Mouse (Mus musculus) myocyte (in vitro differentiated cells): ENCODE results near the gene Gm43738. TPM values are rescaled to one million over a fixed set of nuclear protein-coding genes. Genes with fewer than 3 reads are reported as not detected.

ENCODE experiments used
- H3K27me3 ChIP-seq: one replicate; pipeline ENCODE4 v1.6.1; 2011; ENCODE audit not compliant: control insufficient read depth, insufficient read depth, insufficient read length
- H3K36me3 ChIP-seq: one replicate; pipeline ENCODE4 v1.6.1; 2011; ENCODE audit not compliant: control insufficient read depth, insufficient read depth
- H3K4me2 ChIP-seq: one replicate; pipeline ENCODE4 v1.6.1; 2011; ENCODE audit warnings: low read depth, control low read depth
- H3K4me3 ChIP-seq: one replicate; pipeline ENCODE4 v1.5.1; 2011; ENCODE audit warnings: mild to moderate bottlenecking, control low read depth, moderate library complexity
- H3K79me2 ChIP-seq: one replicate; pipeline ENCODE4 v1.6.1; 2011; ENCODE audit not compliant: control insufficient read depth, insufficient read depth
- H3ac ChIP-seq: one replicate; pipeline ENCODE4 v1.6.1; 2011; ENCODE audit not compliant: control insufficient read depth, insufficient read length
- CEBPB ChIP-seq: IDR thresholded peaks from 2 replicates; pipeline ENCODE4 v1.6.1; 2011; ENCODE audit warnings: mild to moderate bottlenecking, moderate library complexity; ENCODE audit not compliant: poor library complexity, insufficient read depth, severe bottlenecking
- E2F4 ChIP-seq: IDR thresholded peaks from one replicate; pipeline ENCODE4 v1.6.1; 2011; ENCODE audit warnings: mild to moderate bottlenecking, control low read depth, moderate library complexity; ENCODE audit not compliant: insufficient read depth
- MAX ChIP-seq: IDR thresholded peaks from one replicate; pipeline ENCODE4 v1.6.1; 2011; ENCODE audit warnings: low read depth, mild to moderate bottlenecking, control low read depth
- MYOD1 ChIP-seq, 3 experiments: IDR thresholded peaks; one replicate each; pipeline ENCODE4 v1.6.1; 2011; ENCODE audit warnings: control low read depth in 2 of 3, low read depth in 2 of 3, mild to moderate bottlenecking in 2 of 3, moderate library complexity in 1 of 3; ENCODE audit not compliant: insufficient read length in 2 of 3, control insufficient read depth in 1 of 3
- MYOG ChIP-seq, 3 experiments: IDR thresholded peaks; one replicate each; pipeline ENCODE4 v1.6.1; 2011; ENCODE audit warnings: control low read depth in 2 of 3, low read depth in 2 of 3, mild to moderate bottlenecking in 2 of 3; ENCODE audit not compliant: insufficient read length in 2 of 3, control insufficient read depth in 1 of 3, insufficient read depth in 1 of 3
- POLR2A ChIP-seq: IDR thresholded peaks from one replicate; pipeline ENCODE4 v1.6.1; 2011; ENCODE audit warnings: low read depth, mild to moderate bottlenecking, control low read depth, moderate library complexity; ENCODE audit not compliant: insufficient read length
- POLR2AphosphoS2 ChIP-seq: IDR thresholded peaks from one replicate; pipeline ENCODE4 v1.6.1; 2011; ENCODE audit warnings: low read depth, control low read depth; ENCODE audit not compliant: insufficient read length
- REST ChIP-seq: IDR thresholded peaks from one replicate; pipeline ENCODE4 v1.6.1; 2011; ENCODE audit warnings: mild to moderate bottlenecking, control low read depth, moderate library complexity; ENCODE audit not compliant: insufficient read depth, insufficient read length
- SRF ChIP-seq: IDR thresholded peaks from one replicate; pipeline ENCODE4 v1.6.1; 2011; ENCODE audit warnings: low read depth; ENCODE audit not compliant: control insufficient read depth, insufficient read length
- TCF12 ChIP-seq: IDR thresholded peaks from one replicate; pipeline ENCODE4 v1.6.1; 2011; ENCODE audit warnings: mild to moderate bottlenecking, control low read depth; ENCODE audit not compliant: poor library complexity, insufficient read depth, severe bottlenecking
- TCF3 ChIP-seq: IDR thresholded peaks from one replicate; pipeline ENCODE4 v1.6.1; 2011; ENCODE audit warnings: low read depth, control low read depth; ENCODE audit not compliant: insufficient read length
- USF1 ChIP-seq: IDR thresholded peaks from one replicate; pipeline ENCODE4 v1.6.1; 2011; ENCODE audit warnings: low read depth, mild to moderate bottlenecking, control low read depth, moderate library complexity
- polyA plus RNA-seq: library from polyadenylated mRNA; unstranded; fragments of >200 nt; fragmentation: generic; extraction: Trizol; gene quantifications from one replicate; pipeline ENCODE4 v1.2.1, GENCODE M21; 2012; ENCODE audit warnings: missing spikeins

The Gm43738 gene
- polyA plus RNA-seq, 1 experiment: 0.02 TPM

DNA sequence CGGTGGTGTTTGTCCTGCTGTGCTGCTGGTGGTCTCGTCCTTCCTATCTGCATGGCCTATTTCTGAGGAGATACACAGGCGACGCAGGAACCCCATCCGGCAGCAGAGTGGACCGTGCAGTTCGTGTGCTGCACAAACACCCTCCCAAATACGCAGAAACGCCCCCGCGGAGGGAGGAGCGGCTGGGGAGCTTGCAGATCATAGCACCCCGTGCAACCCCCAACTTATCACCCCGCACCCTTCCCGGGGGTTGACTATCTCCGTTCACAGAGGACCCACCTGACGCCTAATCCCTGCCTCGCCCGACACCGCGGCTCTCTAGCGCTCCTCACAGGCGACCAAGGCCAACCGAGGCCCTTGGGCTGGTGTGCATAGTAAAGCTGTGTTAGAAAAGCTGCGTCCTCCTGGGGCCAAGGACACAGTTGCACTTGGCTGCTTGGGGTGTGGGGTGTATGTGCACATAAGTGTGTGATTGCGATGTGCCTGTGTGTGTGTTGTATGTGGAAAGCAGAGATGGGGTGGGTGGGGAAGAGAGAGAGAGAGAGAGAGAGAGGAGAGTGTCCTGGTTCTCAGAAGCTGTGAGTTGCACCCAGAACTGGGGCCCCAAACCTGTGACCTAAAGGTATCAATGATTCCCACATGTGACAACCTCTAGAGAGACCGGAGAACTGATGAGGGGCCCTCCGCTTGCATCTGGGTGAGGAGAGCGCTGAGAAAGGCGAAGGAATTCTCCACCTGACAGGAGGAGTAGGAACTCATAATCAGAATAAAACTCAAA, 31.6 kb upstream of the Gm43738 start:
- H3K4me2 ChIP-seq: no peak overlapping the region
- no peak overlapping the region for H3K4me3 ChIP-seq
- H3ac ChIP-seq: no peak overlapping the region
- H3K79me2 ChIP-seq: no peaks in the 10 kb centered on the region
- H3K27me3 ChIP-seq: peaks cover 69% of the 10 kb centered on the region
- TF ChIP-seq E2F4 (no peak), REST (no peak), TCF12 (no peak), CEBPB (no peak), MYOG (IDR thresholded peaks at IDR 0.05; ENCODE audit: control insufficient read depth in 1 of 3, insufficient read depth in 1 of 3, insufficient read length in 2 of 3, low read depth in 2 of 3) (no peak), SRF (no peak), POLR2A (no peak), TCF3 (no peak), USF1 (no peak), MAX (no peak), POLR2AphosphoS2 (no peak), MYOD1 (IDR thresholded peaks at IDR 0.05; ENCODE audit: control insufficient read depth in 1 of 3, insufficient read length in 2 of 3, low read depth in 2 of 3) (no peak)
- no peaks in the 10 kb centered on the region for H3K36me3 ChIP-seq

GRCm38 (mm10) chr3:89131816-89132215, 30.9 kb upstream of the Gm43738 start:
- no peak overlapping the region for H3K4me3 ChIP-seq
- H3K4me2 ChIP-seq: no peak overlapping the region
- TF ChIP-seq USF1: no peak
- TF ChIP-seq POLR2AphosphoS2: no peak
- TF ChIP-seq MYOD1 (IDR thresholded peaks at IDR 0.05; ENCODE audit: control insufficient read depth in 1 of 3, insufficient read length in 2 of 3, low read depth in 2 of 3): no peak
- TF ChIP-seq TCF3: no peak
- TF ChIP-seq TCF12: no peak
- no peak for TF ChIP-seq REST
- no peak for TF ChIP-seq MYOG (IDR thresholded peaks at IDR 0.05; ENCODE audit: control insufficient read depth in 1 of 3, insufficient read depth in 1 of 3, insufficient read length in 2 of 3, low read depth in 2 of 3)

DNA sequence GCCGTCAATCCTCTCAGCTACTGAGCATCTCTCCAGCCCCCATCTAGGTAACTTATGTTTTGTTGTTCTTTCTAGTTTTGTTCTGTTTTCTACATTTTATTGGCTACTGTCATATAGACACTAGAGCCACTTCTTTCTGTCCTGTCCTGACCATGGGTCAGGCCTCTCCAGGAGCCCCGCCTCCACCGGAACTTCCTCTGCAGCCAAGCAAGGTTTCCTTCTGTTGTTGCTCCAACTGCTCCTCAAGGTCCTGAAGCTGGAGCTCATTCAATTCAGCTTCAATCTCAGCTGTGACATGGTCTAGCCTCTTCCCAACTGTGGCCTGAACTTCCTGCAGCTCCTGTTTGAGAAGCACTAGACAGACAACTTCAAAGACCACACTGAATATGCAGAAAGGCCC, 29.0 kb upstream of the Gm43738 start:
- Histone ChIP-seq H3ac (no peak overlapping the region), H3K4me3 (no peak overlapping the region), H3K27me3 (peaks cover 54% of the 10 kb centered on the region), H3K36me3 (no peaks in the 10 kb centered on the region), H3K4me2 (no peak overlapping the region), H3K79me2 (no peaks in the 10 kb centered on the region)
- no peak for TF ChIP-seq REST
- no peak for TF ChIP-seq MYOG (IDR thresholded peaks at IDR 0.05; ENCODE audit: control insufficient read depth in 1 of 3, insufficient read depth in 1 of 3, insufficient read length in 2 of 3, low read depth in 2 of 3)
- no peak for TF ChIP-seq POLR2AphosphoS2
- no peak for TF ChIP-seq MAX
- TF ChIP-seq TCF12: no peak
- TF ChIP-seq CEBPB: no peak
- TF ChIP-seq TCF3: no peak
- no peak for TF ChIP-seq SRF
- no peak for TF ChIP-seq POLR2A
- TF ChIP-seq USF1: no peak

More at GRCm38 (mm10) chr3:89131816-89132215, 30.9 kb upstream of the Gm43738 start:
- Histone ChIP-seq H3K27me3 (peaks cover 64% of the 10 kb centered on the region), H3K79me2 (no peaks in the 10 kb centered on the region), H3K36me3 (no peaks in the 10 kb centered on the region), H3ac (no peak overlapping the region)

DNA sequence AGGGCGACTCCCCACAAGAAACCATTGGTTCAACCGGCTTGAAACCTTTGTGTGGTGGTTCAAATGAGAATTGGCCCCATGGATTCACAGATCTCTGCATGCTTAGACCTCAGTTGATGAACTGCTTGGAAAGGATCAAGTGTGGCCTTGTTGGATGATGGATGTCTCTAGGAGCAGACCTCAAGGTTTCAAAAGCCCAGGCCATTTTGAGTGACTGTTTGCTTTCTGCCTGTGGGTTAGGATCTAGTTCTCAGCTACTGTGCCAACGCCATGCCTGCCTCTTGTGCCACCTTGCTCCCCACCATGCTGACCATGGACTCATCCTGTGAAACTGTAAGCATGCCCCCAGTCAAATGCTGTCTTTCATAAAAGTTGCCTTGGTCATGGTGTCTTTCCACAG, 25.1 kb upstream of the Gm43738 start:
- peaks cover 21% of the 10 kb centered on the region for H3K27me3 ChIP-seq
- no peak overlapping the region for H3K4me2 ChIP-seq
- no peaks in the 10 kb centered on the region for H3K36me3 ChIP-seq
- H3K79me2 ChIP-seq: no peaks in the 10 kb centered on the region
- no peak overlapping the region for H3ac ChIP-seq
- TF ChIP-seq POLR2A (no peak), MAX (no peak), E2F4 (no peak), USF1 (no peak), MYOD1 (IDR thresholded peaks at IDR 0.05; ENCODE audit: control insufficient read depth in 1 of 3, insufficient read length in 2 of 3, low read depth in 2 of 3) (no peak), SRF (no peak), MYOG (IDR thresholded peaks at IDR 0.05; ENCODE audit: control insufficient read depth in 1 of 3, insufficient read depth in 1 of 3, insufficient read length in 2 of 3, low read depth in 2 of 3) (no peak), TCF3 (no peak), CEBPB (no peak)
- H3K4me3 ChIP-seq: no peak overlapping the region

- Histone ChIP-seq H3ac (no peak overlapping the region), H3K36me3 (no peaks in the 10 kb centered on the region)
Observed at GRCm38 (mm10) chr3:89124241-89124640, 23.3 kb upstream of the Gm43738 start.

More at GRCm38 (mm10) chr3:89124241-89124640, 23.3 kb upstream of the Gm43738 start:
- no peak for TF ChIP-seq MYOG (IDR thresholded peaks at IDR 0.05; ENCODE audit: control insufficient read depth in 1 of 3, insufficient read depth in 1 of 3, insufficient read length in 2 of 3, low read depth in 2 of 3)
- TF ChIP-seq SRF: no peak
- TF ChIP-seq MYOD1 (IDR thresholded peaks at IDR 0.05; ENCODE audit: control insufficient read depth in 1 of 3, insufficient read length in 2 of 3, low read depth in 2 of 3): no peak
- TF ChIP-seq POLR2A: no peak
- TF ChIP-seq TCF3: no peak
- no peak for TF ChIP-seq REST
- TF ChIP-seq E2F4: no peak
- no peak for TF ChIP-seq POLR2AphosphoS2
- no peak for TF ChIP-seq USF1
- TF ChIP-seq CEBPB: no peak
- TF ChIP-seq TCF12: no peak
- TF ChIP-seq MAX: no peak
- no peaks in the 10 kb centered on the region for H3K79me2 ChIP-seq
- no peak overlapping the region for H3K4me3 ChIP-seq
- H3K4me2 ChIP-seq: no peak overlapping the region
- H3K27me3 ChIP-seq: peaks cover 27% of the 10 kb centered on the region
